Mouse (Mus musculus): ENCODE measurements around the gene Il3ra.

Il3ra gene

DNA sequence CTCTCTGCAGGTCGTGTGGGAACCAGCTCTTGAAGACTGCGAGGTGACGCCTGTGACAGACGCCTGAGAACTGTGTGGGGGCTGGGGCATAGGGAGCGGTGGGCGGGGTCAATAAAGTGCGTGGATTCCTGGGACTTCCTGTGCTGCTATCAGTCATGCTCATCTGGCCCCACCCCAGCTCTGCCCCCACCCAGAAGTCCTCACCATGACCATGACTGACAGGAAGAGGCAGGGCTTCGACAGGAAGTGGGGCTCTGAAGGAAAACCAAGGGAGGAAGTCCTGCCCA is 9.2 kb downstream of the Il3ra start:
- DNase-seq = no peak

DNA sequence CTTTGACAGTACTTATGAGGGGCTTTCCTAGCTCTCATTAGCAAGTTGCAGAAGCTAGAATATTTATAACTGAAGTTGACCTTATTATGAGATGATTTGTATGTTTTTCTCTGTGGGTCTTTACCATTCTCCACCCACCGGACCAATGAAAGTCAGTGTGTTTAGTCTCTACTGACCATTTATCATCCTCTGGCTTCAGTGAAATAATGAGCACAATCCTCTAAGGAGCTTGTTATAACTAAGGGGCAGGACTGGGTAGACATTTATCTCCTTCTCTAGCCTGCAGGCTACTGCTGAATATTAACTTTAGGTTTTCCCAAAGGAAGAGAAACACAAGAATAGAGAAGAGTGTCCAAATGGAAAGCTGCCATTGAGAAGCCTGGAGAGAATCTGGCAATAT is 49.5 kb downstream of the Il3ra start:
- DNase-seq = no peak

DNA sequence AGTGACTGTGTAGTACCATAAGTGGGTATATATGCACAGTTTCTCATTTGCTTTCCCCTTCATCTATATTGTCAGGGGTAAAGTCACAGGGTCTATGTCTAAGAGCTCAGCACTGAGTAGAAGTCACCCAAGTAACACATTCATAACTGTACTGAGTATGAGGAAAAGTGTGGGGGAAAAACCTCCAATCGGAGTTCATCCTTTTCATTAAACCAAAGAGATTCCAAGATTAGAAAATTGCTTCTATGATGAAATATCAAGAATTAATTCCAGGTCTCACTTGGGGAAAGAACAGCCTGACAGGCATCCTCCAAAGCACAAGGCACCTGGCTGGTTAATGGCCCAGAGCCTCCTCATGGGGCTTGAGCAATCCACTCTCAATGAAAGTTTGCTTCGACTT is 54.9 kb downstream of the Il3ra start, which contains the start of gene Olfr721-ps1:
Gene Olfr721-ps1 (plus strand): TSS at position 301 of the 400 bp plus-strand sequence.
- DNase-seq = no peak

Data from thymus, postnatal 14 days (tissue).